Mouse (Mus musculus): ENCODE results near the gene Slc39a11.

The Slc39a11 gene

GRCm38 (mm10) chr11:113400868-113401267 is 249.0 kb downstream of the Slc39a11 start:
- DNase-seq (ENCODE audit: low spot score in 2 of 2), result no peak

GRCm38 (mm10) chr11:113399601-113400000 is 250.3 kb downstream of the Slc39a11 start:
- DNase-seq (ENCODE audit: low spot score in 2 of 2), result no peak

GRCm38 (mm10) chr11:113397394-113397793 is 252.5 kb downstream of the Slc39a11 start:
- DNase-seq (ENCODE audit: low spot score in 2 of 2), result no peak

- no peak for DNase-seq (ENCODE audit: low spot score in 2 of 2)
These were observed 256.3 kb downstream of the Slc39a11 start for GRCm38 (mm10) chr11:113393366-113394150.

GRCm38 (mm10) chr11:113391664-113392063 is 258.2 kb downstream of the Slc39a11 start:
- DNase-seq (ENCODE audit: low spot score in 2 of 2), result no peak

- no peak for DNase-seq (ENCODE audit: low spot score in 2 of 2)
These were observed 260.2 kb downstream of the Slc39a11 start for GRCm38 (mm10) chr11:113389637-113390036.

GRCm38 (mm10) chr11:113382674-113383571 is 267.0 kb downstream of the Slc39a11 start:
- no peak for DNase-seq (ENCODE audit: low spot score in 2 of 2)

- no peak for DNase-seq (ENCODE audit: low spot score in 2 of 2)
These were observed 268.3 kb downstream of the Slc39a11 start for GRCm38 (mm10) chr11:113381550-113381949.

GRCm38 (mm10) chr11:113378867-113379266 is 271.0 kb downstream of the Slc39a11 start:
- no peak for DNase-seq (ENCODE audit: low spot score in 2 of 2)

- DNase-seq (ENCODE audit: low spot score in 2 of 2), result no peak
These were observed 273.8 kb downstream of the Slc39a11 start for GRCm38 (mm10) chr11:113376066-113376465.

- DNase-seq (ENCODE audit: low spot score in 2 of 2), result no peak
These were observed 276.0 kb downstream of the Slc39a11 start for GRCm38 (mm10) chr11:113373926-113374325.

- no peak for DNase-seq (ENCODE audit: low spot score in 2 of 2)
These were observed 276.5 kb downstream of the Slc39a11 start for GRCm38 (mm10) chr11:113373331-113373730.

- DNase-seq (ENCODE audit: low spot score in 2 of 2), result no peak
These were observed 281.8 kb downstream of the Slc39a11 start for GRCm38 (mm10) chr11:113368046-113368445.

- DNase-seq (ENCODE audit: low spot score in 2 of 2), result no peak
These were observed 283.4 kb downstream of the Slc39a11 start for GRCm38 (mm10) chr11:113366257-113367030.

GRCm38 (mm10) chr11:113363739-113364138 is 286.1 kb downstream of the Slc39a11 start:
- no peak for DNase-seq (ENCODE audit: low spot score in 2 of 2)

- DNase-seq (ENCODE audit: low spot score in 2 of 2), result peak; percentile 7 to 16
These were observed 287.3 kb downstream of the Slc39a11 start for GRCm38 (mm10) chr11:113362617-113363016.

- no peak for DNase-seq (ENCODE audit: low spot score in 2 of 2)
These were observed 289.6 kb downstream of the Slc39a11 start for GRCm38 (mm10) chr11:113360049-113360835.

- DNase-seq (ENCODE audit: low spot score in 2 of 2), result no peak
These were observed 293.9 kb downstream of the Slc39a11 start for GRCm38 (mm10) chr11:113355932-113356331.

- no peak for DNase-seq (ENCODE audit: low spot score in 2 of 2)
These were observed 297.6 kb downstream of the Slc39a11 start for GRCm38 (mm10) chr11:113352085-113352815.

GRCm38 (mm10) chr11:113350583-113350982 is 299.3 kb downstream of the Slc39a11 start:
- no peak for DNase-seq (ENCODE audit: low spot score in 2 of 2)
